Mouse (Mus musculus): ENCODE results near the gene Kazn. TPM values are rescaled to one million over a fixed set of nuclear protein-coding genes. Genes with fewer than 3 reads are reported as not detected.

Kazn gene
- polyA plus RNA-seq, 1 experiment from 2014 or later: 16.4 TPM

Other genes starting within 250 kb of the Kazn start
- 7.8 and 9.0 TPM in 2 replicates for gene Fhad1, start 224.3 kb downstream of the Kazn start, polyA plus RNA-seq (2015; fragmentation: Nextera tagmentation; extraction: Ambion mirVana)
- gene Tmem51, start 155.1 kb downstream of the Kazn start, polyA plus RNA-seq (2015; fragmentation: Nextera tagmentation; extraction: Ambion mirVana): 18.3 and 20.2 TPM in 2 replicates